21 mouse cellular contexts compared by ENCODE assay signal in the genomic region with DNA sequence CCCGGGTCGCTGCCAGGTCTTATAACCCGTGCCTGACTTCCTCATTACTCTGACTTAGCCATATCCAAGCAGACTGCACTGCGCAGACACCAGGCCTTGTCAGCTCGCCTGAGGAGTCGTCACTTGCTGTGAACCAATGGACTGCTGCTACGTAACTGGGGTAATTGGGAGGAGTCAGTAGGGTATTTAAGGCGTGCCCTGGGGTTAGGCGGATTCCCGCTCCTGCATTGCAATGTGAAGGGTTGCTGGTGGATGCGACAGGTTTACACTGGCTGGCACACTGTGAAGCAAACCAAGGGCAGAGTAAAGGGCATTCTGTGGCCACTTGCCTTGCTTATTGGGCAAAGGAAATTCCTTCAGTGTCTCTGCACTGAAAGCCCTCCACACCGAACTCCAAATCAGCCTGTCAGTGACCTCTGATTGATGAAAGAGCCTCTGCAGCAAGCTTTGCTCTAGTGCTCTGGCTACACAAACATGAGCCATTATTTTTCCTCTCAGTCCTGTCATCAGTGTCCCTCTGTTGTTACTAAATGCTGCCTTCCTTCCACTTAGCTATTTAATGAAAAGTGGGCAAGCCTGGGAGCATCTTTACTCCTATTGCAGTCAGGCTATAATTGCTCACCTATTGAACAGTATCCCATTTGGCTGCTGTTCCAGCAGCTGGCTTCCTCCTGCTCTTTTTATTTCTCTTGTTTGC. TPM values are rescaled to one million over a fixed set of nuclear protein-coding genes. Genes with fewer than 3 reads are reported as not detected.
DNase-seq lines count a peak whose midpoint lies in the region; ATAC-seq lines count a peak whose summit lies in the region.
"Had no signal": no experiment of that assay in that cellular context is flagged by ENCODE, and none has a peak within 500 bp of the region (broad histone marks: within the 10 kb centered on the region; RNA-seq: fewer than 3 reads in every experiment).

No protein-coding gene starts in this region.

- WGBS in midbrain, embryonic 16.5 days, result 78% methylated on average over 12 of the region's 12 CpGs
- WGBS in midbrain, embryonic 10.5 days, result 84% methylated on average over 12 of the region's 12 CpGs
- 71% methylated on average over 12 of the region's 12 CpGs for WGBS in hindbrain, embryonic 12.5 days
- WGBS in neural tube, embryonic 15.5 days, result 70% methylated on average over 12 of the region's 12 CpGs

- H3K9ac ChIP-seq in midbrain, embryonic 16.5 days (ENCODE audit: low read depth, low read length), result no peak overlapping the region
- H3K9ac ChIP-seq in hindbrain, embryonic 12.5 days, result no peak overlapping the region
- H3K9ac ChIP-seq in neural tube, embryonic 15.5 days (replicated peaks), result no peak overlapping the region
- H3K9ac ChIP-seq: liver, embryonic 15.5 days; midbrain, embryonic 12.5 days had no signal

- intact Hi-C loops in left cerebral cortex, postnatal 36 days (cut with DNase I), result no loop called here

- H3K36me3 ChIP-seq in midbrain, embryonic 16.5 days (ENCODE audit: control insufficient read depth, insufficient read depth, low read length), result no peaks in the 10 kb centered on the region
- H3K36me3 ChIP-seq in midbrain, embryonic 10.5 days, result no peaks in the 10 kb centered on the region
- H3K36me3 ChIP-seq in hindbrain, embryonic 12.5 days, result no peaks in the 10 kb centered on the region
- H3K36me3 ChIP-seq in neural tube, embryonic 15.5 days, result no peaks in the 10 kb centered on the region
- H3K36me3 ChIP-seq: liver, embryonic 15.5 days; midbrain, embryonic 12.5 days had no signal

- H3K27ac ChIP-seq in midbrain, embryonic 16.5 days (ENCODE audit: low read length), result no peak overlapping the region
- no peak overlapping the region for H3K27ac ChIP-seq in midbrain, embryonic 10.5 days (replicated peaks)
- no peak overlapping the region for H3K27ac ChIP-seq in hindbrain, embryonic 12.5 days
- no peak overlapping the region for H3K27ac ChIP-seq in neural tube, embryonic 15.5 days (replicated peaks)
- H3K27ac ChIP-seq: kidney, postnatal 0 days; liver, embryonic 15.5 days; midbrain, embryonic 12.5 days had no signal

- H3K27me3 ChIP-seq in midbrain, embryonic 16.5 days (ENCODE audit: control insufficient read depth, insufficient read depth, low read depth, low read length), result no peaks in the 10 kb centered on the region
- no peaks in the 10 kb centered on the region for H3K27me3 ChIP-seq in midbrain, embryonic 10.5 days (ENCODE audit: low read depth, poor library complexity, severe bottlenecking)
- H3K27me3 ChIP-seq in hindbrain, embryonic 12.5 days, result no peaks in the 10 kb centered on the region
- H3K27me3 ChIP-seq in neural tube, embryonic 15.5 days (replicated peaks), result no peaks in the 10 kb centered on the region
- H3K27me3 ChIP-seq: liver, embryonic 15.5 days; midbrain, embryonic 12.5 days had no signal

- ATAC-seq in midbrain, embryonic 16.5 days, result 0 out of 2 replicates have a peak, but pooled peaks have one; percentile 21
- ATAC-seq in hindbrain, embryonic 12.5 days (ENCODE audit: low FRiP score), result peak; percentile 56
- peak; percentile 45 for ATAC-seq in neural tube, embryonic 15.5 days (ENCODE audit: low FRiP score)
- ATAC-seq in granulocyte monocyte progenitor cell, adult 5-6 weeks (replicated peaks; ENCODE audit: poor library complexity, severe bottlenecking), result no peak
- ATAC-seq: forebrain, embryonic 14.5 days had no signal

- no peaks in the 10 kb centered on the region for H3K9me3 ChIP-seq in midbrain, embryonic 16.5 days (replicated peaks; ENCODE audit: control insufficient read depth, low read length, poor library complexity, severe bottlenecking)
- no peaks in the 10 kb centered on the region for H3K9me3 ChIP-seq in midbrain, embryonic 10.5 days (replicated peaks)
- no peaks in the 10 kb centered on the region for H3K9me3 ChIP-seq in hindbrain, embryonic 12.5 days (replicated peaks)
- no peaks in the 10 kb centered on the region for H3K9me3 ChIP-seq in neural tube, embryonic 15.5 days (replicated peaks)
- H3K9me3 ChIP-seq: liver, embryonic 15.5 days; midbrain, embryonic 12.5 days had no signal

- peak; percentile 4 to 8 for DNase-seq in cerebellum, postnatal 10 days
- DNase-seq in cerebellum, adult 11-12 months, result no peak
- DNase-seq in midbrain, embryonic 10.5 days (ENCODE audit: low spot score), result no peak
- DNase-seq in left cerebral cortex, postnatal 36 days (ENCODE audit: low spot score in 2 of 2), result no peak
- DNase-seq: adrenal gland, adult 8-10 months; cerebellum, adult 9-11 months; lung, postnatal 14 days; right cerebral cortex, postnatal 4 days had no signal

- H3K4me2 ChIP-seq in midbrain, embryonic 16.5 days (ENCODE audit: low read length), result no peak overlapping the region
- no peak overlapping the region for H3K4me2 ChIP-seq in hindbrain, embryonic 12.5 days (replicated peaks)
- H3K4me2 ChIP-seq in neural tube, embryonic 15.5 days, result no peak overlapping the region
- H3K4me2 ChIP-seq: liver, embryonic 15.5 days; midbrain, embryonic 12.5 days had no signal

- H3K4me3 ChIP-seq in midbrain, embryonic 16.5 days (ENCODE audit: low read depth, low read length), result no peak overlapping the region
- no peak overlapping the region for H3K4me3 ChIP-seq in midbrain, embryonic 10.5 days
- H3K4me3 ChIP-seq in hindbrain, embryonic 12.5 days, result no peak overlapping the region
- H3K4me3 ChIP-seq in neural tube, embryonic 15.5 days (replicated peaks), result no peak overlapping the region
- H3K4me3 ChIP-seq: liver, embryonic 15.5 days; midbrain, embryonic 12.5 days had no signal

- no peaks in the 10 kb centered on the region for H3K4me1 ChIP-seq in midbrain, embryonic 16.5 days (ENCODE audit: control insufficient read depth, insufficient read depth, low read length)
- H3K4me1 ChIP-seq in midbrain, embryonic 10.5 days, result no peaks in the 10 kb centered on the region
- no peaks in the 10 kb centered on the region for H3K4me1 ChIP-seq in hindbrain, embryonic 12.5 days
- no peaks in the 10 kb centered on the region for H3K4me1 ChIP-seq in neural tube, embryonic 15.5 days
- H3K4me1 ChIP-seq: liver, embryonic 15.5 days; midbrain, embryonic 12.5 days had no signal

RNA-seq across cellular contexts. Expression of a gene that starts 51.7 kb away (rescaled TPM):
- not detected in 2 replicates for polyA plus RNA-seq in midbrain, embryonic 16.5 days (2015; fragmentation: Nextera tagmentation; extraction: Ambion mirVana)
- polyA plus RNA-seq in midbrain, embryonic 10.5 days (2016; fragmentation: Nextera tagmentation; extraction: Ambion mirVana), result not detected in 2 replicates
- polyA plus RNA-seq in hindbrain, embryonic 12.5 days (2016; fragmentation: Nextera tagmentation; extraction: Ambion mirVana), result not detected in 2 replicates
- polyA plus RNA-seq in neural tube, embryonic 15.5 days (2015; fragmentation: Nextera tagmentation; extraction: Ambion mirVana), result not detected in 2 replicates
- total RNA-seq in left cerebral cortex, postnatal 36 days (2021), result not detected
- total RNA-seq in granulocyte monocyte progenitor cell, adult 5-6 weeks (2014; fragmentation: Nextera tagmentation), result not detected in 2 replicates
- total RNA-seq in granulocyte monocyte progenitor cell, adult 5-6 weeks (2017), result not detected in 2 replicates
- total RNA-seq: adrenal gland, adult 8-10 months; gastrocnemius, adult 8-10 months; layer of hippocampus, postnatal 14 days; left cerebral cortex, postnatal 4 days had no signal
- polyA plus RNA-seq: embryonic facial prominence, embryonic 14.5 days; forebrain, embryonic 14.5 days; heart, embryonic 14.5 days; kidney, postnatal 0 days; liver, embryonic 15.5 days; midbrain, embryonic 12.5 days had no signal

Comparison
In these comparisons a context has a peak if more than half of its experiments do, and no peak if none do; other contexts are left out.
1. DNase-seq: peak in cerebellum, postnatal 10 days (2 of 2); none in cerebellum, adult 11-12 months (single experiment), midbrain, embryonic 10.5 days (single experiment) and left cerebral cortex, postnatal 36 days (0 of 2).